8 mouse cellular contexts compared by ENCODE assay signal in genomic region chrX:106221058-106221457, GRCm38 (mm10). TPM values are rescaled to one million over a fixed set of nuclear protein-coding genes. Genes with fewer than 3 reads are reported as not detected.
DNase-seq lines count a peak whose midpoint lies in the region; ATAC-seq and TF ChIP-seq lines count a peak whose summit lies in the region.

Gene Taf9b, minus strand, starts transcription at chrX:106221158.

- H3K27me3 ChIP-seq in embryonic facial prominence, embryonic 11.5 days (ENCODE audit: control insufficient read depth, insufficient read depth, low read length), result no peaks in the 10 kb centered on the region
- H3K27me3 ChIP-seq in hindbrain, postnatal 0 days (ENCODE audit: insufficient read depth, low read length), result no peaks in the 10 kb centered on the region

- no peaks in the 10 kb centered on the region for H3K4me1 ChIP-seq in embryonic facial prominence, embryonic 11.5 days (ENCODE audit: control insufficient read depth, insufficient read depth, low read length)
- no peaks in the 10 kb centered on the region for H3K4me1 ChIP-seq in hindbrain, postnatal 0 days (ENCODE audit: insufficient read depth, low read length)

- TF ChIP-seq CTCF in hindbrain, postnatal 0 days (IDR thresholded peaks at IDR 0.05; ENCODE audit: low read depth), result no peak

- peak within 1 kb of the TSS; percentile 52 for H3K4me2 ChIP-seq in embryonic facial prominence, embryonic 11.5 days (ENCODE audit: low read depth, low read length)
- H3K4me2 ChIP-seq in hindbrain, postnatal 0 days (ENCODE audit: low read depth, low read length), result peak within 1 kb of the TSS; percentile 54

- H3K9me3 ChIP-seq in embryonic facial prominence, embryonic 11.5 days (replicated peaks; ENCODE audit: control insufficient read depth, low read length), result no peaks in the 10 kb centered on the region
- H3K9me3 ChIP-seq in hindbrain, postnatal 0 days (ENCODE audit: low read length), result no peaks in the 10 kb centered on the region

- no peak within 1 kb of the TSS for H3K27ac ChIP-seq in embryonic facial prominence, embryonic 11.5 days (replicated peaks; ENCODE audit: low read depth, low read length)
- peak within 1 kb of the TSS; percentile 89 for H3K27ac ChIP-seq in hindbrain, postnatal 0 days

- no peak for ATAC-seq in embryonic facial prominence, embryonic 11.5 days (replicated peaks; ENCODE audit: insufficient number of reproducible peaks, low FRiP score, low TSS enrichment, low read depth)
- no peak for ATAC-seq in hindbrain, postnatal 0 days
- no peak for ATAC-seq in megakaryocyte-erythroid progenitor cell, adult 5-6 weeks (replicated peaks; ENCODE audit: low FRiP score, low TSS enrichment, poor library complexity, severe bottlenecking)

- no peak for DNase-seq in left cerebral cortex, adult 18-20 months (ENCODE audit: low spot score in 2 of 2)
- no peak for DNase-seq in left cerebral cortex, adult 9 months (ENCODE audit: low spot score in 2 of 2)
- no peak for DNase-seq in embryonic facial prominence, embryonic 11.5 days (ENCODE audit: low spot score)
- no peak for DNase-seq in hindbrain, postnatal 0 days (ENCODE audit: low spot score)
- no peak for DNase-seq in frontal cortex, postnatal 36 days (ENCODE audit: low spot score in 2 of 2)
- no peak for DNase-seq in thymus, postnatal 36 days
- DNase-seq in cerebellum, postnatal 14 days, result no peak

- peak within 1 kb of the TSS; percentile 73; the same call in 1 of the 2 replicates for H3K9ac ChIP-seq in embryonic facial prominence, embryonic 11.5 days (replicated peaks; ENCODE audit: low read length)
- H3K9ac ChIP-seq in hindbrain, postnatal 0 days (replicated peaks; ENCODE audit: low read length), result no peak within 1 kb of the TSS; the same call in 1 of the 2 replicates

- 85% methylated on average over 25 of the region's 25 CpGs for WGBS in embryonic facial prominence, embryonic 11.5 days
- 91% methylated on average over 25 of the region's 25 CpGs for WGBS in hindbrain, postnatal 0 days

- H3K36me3 ChIP-seq in embryonic facial prominence, embryonic 11.5 days (replicated peaks; ENCODE audit: control insufficient read depth, insufficient read depth, low read depth, low read length), result no peaks in the 10 kb centered on the region
- H3K36me3 ChIP-seq in hindbrain, postnatal 0 days (ENCODE audit: insufficient read depth, low read length), result no peaks in the 10 kb centered on the region

- H3K4me3 ChIP-seq in embryonic facial prominence, embryonic 11.5 days (ENCODE audit: low read depth, low read length), result peak within 1 kb of the TSS; percentile 50
- peak within 1 kb of the TSS; percentile 57 for H3K4me3 ChIP-seq in hindbrain, postnatal 0 days (ENCODE audit: low read length)

RNA-seq across cellular contexts. Expression of gene Taf9b, which starts in this region (rescaled TPM):
- total RNA-seq in left cerebral cortex, adult 18-20 months (2021), result 10 to 100 TPM; 25.7 to 25.9 TPM
- 11.6 and 13.3 TPM in 2 replicates for polyA plus RNA-seq in embryonic facial prominence, embryonic 11.5 days (2014; fragmentation: Nextera tagmentation; extraction: Ambion mirVana)
- 16.3 and 20.9 TPM in 2 replicates for total RNA-seq in hindbrain, postnatal 0 days (2014; rRNA removed)
- 24.1 and 24.4 TPM in 2 replicates for polyA plus RNA-seq in hindbrain, postnatal 0 days (2015; fragmentation: Nextera tagmentation; extraction: Ambion mirVana)
- 13.4 and 13.8 TPM in 2 replicates for total RNA-seq in megakaryocyte-erythroid progenitor cell, adult 5-6 weeks (2014; fragmentation: Nextera tagmentation)
- 9.7 and 13.6 TPM in 2 replicates for total RNA-seq in megakaryocyte-erythroid progenitor cell, adult 5-6 weeks (2017)
